Mouse (Mus musculus) thymus, adult 18-20 months (tissue): Measurements from ENCODE around the gene Abtb2.

Experiments
- DNase-seq, 2 experiments: peaks; one replicate each; pipeline ENCODE4 v3.0.0; 2022; ENCODE audit warnings: mixed read lengths in 2 of 2

Gene Abtb2

GRCm38 (mm10) chr2:103625349-103625932 lies 59.3 kb downstream of the Abtb2 start:
- DNase-seq: no peak

GRCm38 (mm10) chr2:103627101-103627500 lies 61.0 kb downstream of the Abtb2 start:
- peak in 1 of 2 experiments; percentile 38 for DNase-seq

GRCm38 (mm10) chr2:103629956-103630355 lies 63.8 kb downstream of the Abtb2 start:
- no peak for DNase-seq

DNA sequence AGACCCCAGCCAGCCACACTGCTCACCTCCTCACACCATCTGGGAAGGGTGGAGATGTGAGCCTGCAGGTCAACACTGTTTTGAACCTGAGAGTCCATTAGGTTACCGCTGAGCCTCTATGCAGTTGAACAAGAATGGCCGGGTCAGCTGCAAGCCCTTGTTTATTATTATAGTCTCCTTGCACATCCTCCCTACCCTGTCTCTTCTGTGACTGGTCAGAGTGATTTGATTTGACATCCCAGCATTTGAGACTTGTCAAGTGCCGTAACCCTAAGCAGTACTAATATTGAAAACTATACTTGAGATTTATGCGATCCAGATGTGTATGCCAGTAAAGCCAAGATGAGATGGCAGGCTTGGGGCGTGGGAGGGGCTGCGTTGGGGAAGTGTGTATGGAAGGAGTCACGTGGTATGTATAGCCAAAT lies 65.2 kb downstream of the Abtb2 start:
- DNase-seq: no peak

DNA sequence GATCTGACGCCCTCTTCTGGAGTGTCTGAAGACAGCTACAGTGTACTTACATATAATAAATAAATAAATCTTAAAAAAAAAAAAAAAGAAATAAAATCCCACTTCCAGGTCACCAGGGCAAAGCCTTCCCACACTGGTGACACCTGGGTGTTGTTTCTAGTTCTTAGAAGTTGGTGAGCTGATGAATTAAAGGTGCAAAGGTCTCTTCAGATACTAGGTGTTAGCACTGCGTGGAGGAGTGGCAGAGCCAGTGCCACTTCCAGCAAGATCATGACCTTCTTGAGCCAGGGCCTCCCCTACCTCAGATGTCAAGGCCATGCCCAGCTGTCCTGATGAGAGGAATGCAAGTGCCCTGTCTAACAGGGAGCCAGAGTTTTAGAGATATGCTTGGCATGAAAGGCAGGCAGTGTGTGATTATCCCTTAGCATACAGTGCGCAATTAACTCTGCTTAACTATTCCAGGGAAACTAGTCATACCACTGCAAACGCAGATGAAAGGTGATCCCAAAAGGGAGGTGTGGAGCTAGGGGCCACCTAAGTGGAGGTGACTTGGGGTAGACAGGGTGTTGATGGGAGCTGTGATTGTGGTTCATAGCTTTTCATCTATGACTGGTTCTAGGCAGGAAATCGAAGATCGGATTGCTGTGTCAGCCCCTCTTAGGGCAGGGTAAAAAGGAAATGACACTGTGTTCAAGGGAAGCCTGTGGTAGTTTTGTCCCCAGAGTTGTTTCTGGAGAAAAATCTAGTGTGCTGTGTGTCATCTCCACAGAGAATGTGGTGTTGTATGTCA lies 66.2 kb downstream of the Abtb2 start:
- no peak for DNase-seq

DNA sequence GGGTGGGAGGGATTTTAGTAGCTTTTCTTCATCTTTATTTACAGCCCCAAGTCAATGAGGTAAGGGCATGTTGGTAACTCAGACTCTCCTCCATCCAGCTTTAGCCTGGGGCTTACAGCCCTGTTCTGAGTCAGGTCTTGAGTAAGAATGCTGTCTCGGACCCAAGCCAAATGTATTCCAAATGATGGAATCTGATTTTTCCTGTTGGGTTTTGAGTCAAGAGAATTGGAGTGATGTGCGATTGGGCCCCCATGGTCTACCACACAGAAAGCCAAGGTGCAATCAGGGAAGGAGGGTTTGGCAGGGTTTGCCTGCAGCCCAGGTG lies 66.8 kb downstream of the Abtb2 start:
- no peak for DNase-seq

- no peak for DNase-seq
Observed at GRCm38 (mm10) chr2:103635731-103636487, 69.8 kb downstream of the Abtb2 start.

DNA sequence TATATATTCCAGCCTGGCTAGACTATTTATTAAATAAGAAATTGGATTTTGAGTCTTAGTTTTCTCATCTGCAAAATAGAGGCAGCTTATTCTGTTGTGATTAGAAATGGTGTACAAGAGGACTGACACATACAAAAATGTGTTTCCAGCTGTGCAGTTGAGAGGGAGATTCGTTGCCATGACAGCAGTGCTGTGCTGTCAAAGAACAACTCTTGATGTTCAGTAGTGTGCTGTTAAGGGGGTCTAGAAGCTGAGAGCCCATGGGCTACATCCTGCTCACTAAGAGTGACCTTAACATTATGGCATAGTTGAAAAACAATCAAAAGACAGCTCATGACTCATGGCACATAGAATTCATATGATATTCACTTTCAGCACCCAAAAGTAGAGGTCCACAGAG lies 71.3 kb downstream of the Abtb2 start:
- no peak for DNase-seq

DNA sequence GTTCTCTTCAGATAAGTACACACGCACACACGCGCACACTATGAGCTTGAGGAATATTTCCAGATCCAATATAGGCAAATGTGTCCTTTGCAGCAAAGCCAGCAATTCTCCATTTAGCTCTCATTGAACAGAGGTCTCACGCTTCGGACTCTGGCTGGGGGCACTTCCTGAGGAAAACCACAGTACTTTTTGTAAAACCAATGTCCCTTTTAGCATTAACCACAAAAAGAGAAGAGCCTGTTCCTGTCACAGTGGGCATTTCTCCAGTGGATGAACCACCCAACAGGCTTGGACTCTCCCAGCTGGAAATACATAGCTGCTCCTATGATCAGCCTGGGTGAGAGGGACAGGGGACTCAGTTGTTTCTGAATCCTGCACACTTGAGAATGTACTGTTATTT lies 71.8 kb downstream of the Abtb2 start:
- DNase-seq: no peak

DNA sequence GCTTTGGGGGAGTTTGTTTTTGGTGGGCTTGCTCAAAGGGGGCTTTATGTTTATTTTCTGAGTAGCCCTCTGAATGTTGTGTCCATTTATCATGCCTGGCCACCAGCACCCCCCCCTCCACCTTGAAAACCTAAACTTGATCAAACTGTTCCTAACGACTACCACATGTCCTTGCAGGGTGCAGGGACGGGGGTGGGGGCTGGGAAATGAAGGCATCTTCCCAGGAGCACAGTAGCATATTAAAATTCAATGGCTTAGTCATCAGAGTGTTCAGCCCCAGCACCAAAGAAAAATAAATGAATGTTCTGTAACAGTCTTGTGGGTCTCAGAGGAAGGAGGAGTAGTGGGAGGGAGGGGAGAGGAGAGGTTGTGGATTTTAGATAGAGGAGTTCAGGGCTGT lies 73.6 kb downstream of the Abtb2 start:
- no peak for DNase-seq

DNA sequence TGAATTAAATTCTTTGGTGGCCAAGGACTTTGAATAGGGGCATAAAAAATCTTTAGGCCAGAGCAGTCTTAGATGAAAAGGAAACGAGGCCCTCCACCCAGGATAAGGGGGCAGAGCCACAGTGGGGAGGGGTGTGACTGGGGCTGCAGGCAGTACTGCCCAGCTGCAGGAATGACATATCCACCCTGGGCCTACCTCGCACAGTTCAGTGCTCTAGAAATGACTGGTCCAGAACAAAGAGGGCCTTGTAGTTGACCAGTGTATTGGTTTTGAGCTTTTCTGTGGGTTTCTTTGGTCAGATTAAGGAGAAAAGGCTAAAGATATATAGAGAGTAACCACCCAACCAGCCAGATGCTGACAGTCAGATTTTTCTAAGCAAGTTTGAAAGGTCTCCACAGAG lies 74.8 kb downstream of the Abtb2 start:
- no peak for DNase-seq

- no peak for DNase-seq
Observed at GRCm38 (mm10) chr2:103643584-103644211, 77.6 kb downstream of the Abtb2 start.

GRCm38 (mm10) chr2:103644418-103644817 lies 78.3 kb downstream of the Abtb2 start:
- DNase-seq: no peak

- no peak for DNase-seq
Observed at GRCm38 (mm10) chr2:103650314-103650879, 84.3 kb downstream of the Abtb2 start.

DNA sequence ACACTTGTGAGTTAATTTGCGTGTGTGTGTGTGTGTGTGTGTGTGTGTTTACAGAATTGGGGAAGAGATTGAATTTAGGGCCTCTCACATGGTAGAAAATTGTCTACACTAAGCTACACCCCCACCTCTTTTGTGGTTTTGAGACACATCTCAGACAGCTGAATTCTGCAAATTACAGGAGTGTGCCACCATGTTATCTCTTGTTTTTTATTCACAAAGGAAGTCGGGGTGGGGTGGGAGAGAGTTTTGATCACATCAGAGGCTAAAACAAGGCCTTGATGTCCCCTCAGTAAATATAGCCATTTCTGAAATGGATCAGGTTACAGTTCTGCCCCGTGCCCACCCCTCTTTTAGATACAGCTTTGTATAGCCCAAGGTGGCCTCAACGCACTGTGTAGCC lies 86.0 kb downstream of the Abtb2 start:
- DNase-seq: peak in 1 of 2 experiments; percentile 50

DNA sequence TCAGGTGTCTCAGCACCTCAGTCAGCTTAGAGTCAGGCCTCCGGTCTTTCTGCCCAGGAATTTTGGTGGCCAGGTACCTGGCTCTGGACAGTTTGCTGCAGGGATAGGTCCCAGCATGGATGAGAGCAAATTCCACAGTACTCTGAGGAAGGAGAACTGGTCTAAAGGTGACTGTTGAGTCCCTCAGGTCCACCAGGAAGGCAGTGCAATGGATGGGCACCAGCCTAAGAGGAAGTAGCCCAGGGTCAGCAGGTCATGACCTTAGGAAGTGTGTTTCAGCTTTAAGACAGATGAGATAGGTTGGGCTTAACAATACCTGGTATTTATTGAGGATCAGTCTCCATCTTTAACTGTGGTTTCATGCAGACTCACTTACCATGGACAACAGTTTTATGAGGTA lies 88.9 kb downstream of the Abtb2 start:
- DNase-seq: no peak

DNA sequence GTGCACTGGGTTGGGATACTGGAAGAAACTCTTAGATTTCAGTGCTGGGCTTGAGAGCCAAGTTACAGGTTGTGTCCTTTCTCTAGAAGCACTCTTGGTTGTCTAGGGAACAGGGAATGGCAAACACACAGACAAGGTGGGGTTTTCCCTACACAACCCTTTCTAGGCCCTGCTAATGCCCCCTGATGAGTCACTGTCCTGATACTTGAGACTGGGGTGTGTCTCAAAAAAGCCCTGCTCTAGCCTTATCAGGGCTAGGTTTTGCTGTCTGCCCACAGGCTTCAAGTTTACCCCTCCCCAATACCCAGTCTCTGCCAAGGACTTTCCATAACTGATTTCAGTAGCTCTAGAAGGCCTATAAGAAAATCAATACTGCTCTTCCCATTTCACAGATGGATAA lies 89.9 kb downstream of the Abtb2 start:
- DNase-seq: no peak

DNA sequence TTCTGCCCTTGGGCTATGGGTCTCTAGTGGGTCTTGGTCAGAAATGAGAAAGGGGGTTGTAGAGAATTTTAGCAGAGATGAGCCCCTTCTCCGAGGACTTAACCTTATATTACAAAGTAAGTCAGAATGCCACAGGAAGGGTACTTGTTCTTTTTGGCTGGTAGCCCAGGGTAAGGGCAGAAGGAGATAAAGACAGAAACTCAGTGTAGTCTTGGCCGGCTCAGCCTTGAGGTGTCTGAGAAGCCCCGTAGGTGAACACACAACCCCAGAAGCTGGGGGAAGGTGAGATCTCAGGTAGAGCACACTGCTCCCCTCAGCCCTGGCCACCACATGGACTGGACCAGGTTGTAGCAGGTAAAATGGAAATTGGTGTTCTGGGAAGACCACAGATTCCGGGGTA lies 93.1 kb downstream of the Abtb2 start:
- no peak for DNase-seq

- no peak for DNase-seq
Observed at GRCm38 (mm10) chr2:103659648-103660556, 93.8 kb downstream of the Abtb2 start.

- DNase-seq: no peak
Observed at GRCm38 (mm10) chr2:103661696-103662095, 95.6 kb downstream of the Abtb2 start.

GRCm38 (mm10) chr2:103662121-103662520 lies 96.0 kb downstream of the Abtb2 start:
- DNase-seq: peak; percentile 43 to 61

- DNase-seq: peak; percentile 38 to 67
Observed at GRCm38 (mm10) chr2:103664341-103664740, 98.2 kb downstream of the Abtb2 start.
